Mouse (Mus musculus) cerebellum, adult (tissue): ENCODE data around the gene Tbc1d16.
"Not testable (repeated sequence)": the region's sequence is repeated elsewhere in the genome, so short reads cannot be mapped to it uniquely, and the experiment has no call there.

Experiments
- ATAC-seq: cut with Nextera tagmentation; 2 replicates; pipeline ENCODE4 v1.9.2; 2017; ENCODE audit warnings: mild to moderate bottlenecking, moderate library complexity, mixed read lengths; ENCODE audit not compliant: insufficient number of reproducible peaks, low FRiP score, low TSS enrichment

Gene Tbc1d16

DNA sequence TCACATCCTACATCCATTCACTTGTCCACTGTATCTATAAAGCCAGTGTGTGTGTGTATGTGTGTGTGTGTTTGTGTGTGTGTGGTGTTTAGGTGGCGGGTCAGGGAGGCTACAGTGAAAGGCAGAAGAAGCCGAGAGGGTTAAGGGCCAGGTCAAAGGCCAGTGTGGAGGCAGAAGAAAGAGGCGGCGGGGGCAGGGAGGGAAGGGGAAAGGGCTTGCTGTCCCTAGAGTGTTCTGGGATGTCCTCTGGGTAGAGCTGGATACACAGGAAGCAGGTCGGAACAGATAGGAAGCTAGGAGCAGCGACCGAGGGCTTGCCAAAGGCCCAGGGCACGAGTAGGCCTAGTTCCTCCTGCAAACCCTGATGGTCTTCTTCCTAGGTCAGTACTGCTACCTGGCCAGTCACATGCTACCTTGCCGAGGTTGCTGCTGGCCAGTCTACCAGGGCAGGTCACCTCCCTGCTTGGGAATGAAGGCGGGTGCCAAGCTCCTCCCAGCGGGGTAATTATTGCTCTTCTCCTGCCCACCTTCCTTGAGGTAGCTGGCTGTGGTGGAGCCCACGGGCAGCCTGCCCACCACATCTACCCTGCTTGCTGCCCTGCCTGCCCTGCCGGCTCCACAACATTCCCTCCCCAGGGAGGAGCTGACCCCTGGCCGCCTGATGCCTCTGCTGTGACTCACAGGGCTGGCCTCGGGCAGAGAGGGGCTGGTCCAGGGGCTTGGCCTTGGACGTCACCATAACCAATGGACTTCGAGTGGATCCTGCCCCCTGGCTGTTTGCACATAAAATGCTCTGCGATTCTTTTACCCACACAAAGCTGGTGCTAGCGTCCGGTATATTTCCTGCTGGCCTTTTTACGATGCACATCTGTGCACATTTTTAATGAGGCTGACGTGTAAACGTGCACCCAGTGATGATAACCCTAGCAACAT is 102.1 kb downstream of the Tbc1d16 start:
- ATAC-seq: no peak

DNA sequence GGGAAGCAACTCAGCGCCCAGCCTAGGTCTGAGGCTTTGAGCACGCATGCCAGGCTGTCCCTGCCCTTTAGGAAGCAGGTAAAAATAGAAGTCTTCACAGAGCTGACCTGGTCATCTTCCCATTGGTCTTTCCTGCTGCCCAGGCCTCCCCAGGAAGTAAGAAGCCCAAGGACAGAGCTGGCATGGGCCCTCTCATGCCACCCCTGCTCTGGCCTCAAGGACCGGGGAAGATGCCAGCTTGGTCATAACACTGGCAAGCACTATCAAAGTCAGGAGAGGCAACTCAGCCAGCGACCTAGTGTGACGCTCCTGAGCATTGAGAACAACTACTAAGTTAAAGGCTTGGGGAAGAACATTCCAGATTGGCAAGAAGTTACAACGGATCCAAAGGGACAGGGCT is 103.8 kb downstream of the Tbc1d16 start:
- no peak for ATAC-seq

DNA sequence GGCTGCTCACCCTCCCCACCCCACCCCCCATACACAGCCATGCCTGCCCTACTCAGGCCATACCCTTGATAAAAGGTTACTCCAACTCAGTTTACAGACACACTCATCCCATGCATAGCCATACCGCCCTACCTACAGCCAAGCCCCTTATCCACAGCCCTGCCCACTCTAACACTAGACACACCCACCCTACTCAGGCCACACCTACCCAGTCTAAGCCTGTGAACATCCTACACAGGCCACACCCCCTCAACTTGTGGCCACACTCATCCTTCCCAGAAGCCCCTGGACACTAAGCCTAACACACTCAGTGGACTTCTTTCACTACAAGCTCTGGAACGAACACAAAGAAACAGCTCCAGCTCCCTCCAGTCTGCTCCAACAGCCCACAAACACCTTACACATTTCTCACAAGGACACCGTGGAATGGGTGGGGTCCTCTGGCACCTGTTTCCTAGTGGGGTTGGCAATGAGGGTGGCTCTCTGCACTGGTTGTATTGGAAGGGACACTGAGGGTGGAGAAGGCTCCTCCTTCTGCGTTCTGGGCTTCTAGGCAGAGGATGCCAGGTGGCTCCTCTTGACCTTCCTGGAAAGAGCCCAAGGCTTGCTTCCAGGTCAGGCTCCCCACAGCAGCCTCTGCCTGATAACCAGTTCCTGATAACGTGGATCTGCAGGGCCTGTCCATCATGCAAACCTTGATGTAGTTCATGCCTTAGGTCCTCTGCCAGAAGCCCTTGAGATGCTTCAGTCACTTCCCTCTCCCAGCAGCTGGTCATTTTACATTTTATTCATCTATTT is 104.6 kb downstream of the Tbc1d16 start:
- no peak for ATAC-seq

DNA sequence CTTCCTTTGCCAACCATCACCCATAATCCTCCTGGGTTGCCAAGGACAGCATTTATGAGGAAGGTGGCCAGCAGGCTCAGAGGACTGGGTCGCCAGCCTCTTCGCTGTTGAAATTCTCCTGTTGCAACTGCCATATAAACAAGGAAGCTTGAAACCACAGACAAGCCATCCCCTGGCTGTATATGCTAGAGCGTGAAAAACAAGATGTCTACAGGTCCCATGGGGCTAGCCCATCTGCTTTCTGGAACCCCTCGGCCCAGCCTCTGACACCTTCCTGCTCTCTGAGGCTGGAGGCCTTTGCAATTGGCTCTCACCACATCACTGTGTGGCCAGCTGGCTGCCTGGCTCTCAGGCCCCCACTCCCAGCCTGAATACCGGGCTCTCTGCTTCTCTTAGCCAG is 105.9 kb downstream of the Tbc1d16 start:
- no peak for ATAC-seq

DNA sequence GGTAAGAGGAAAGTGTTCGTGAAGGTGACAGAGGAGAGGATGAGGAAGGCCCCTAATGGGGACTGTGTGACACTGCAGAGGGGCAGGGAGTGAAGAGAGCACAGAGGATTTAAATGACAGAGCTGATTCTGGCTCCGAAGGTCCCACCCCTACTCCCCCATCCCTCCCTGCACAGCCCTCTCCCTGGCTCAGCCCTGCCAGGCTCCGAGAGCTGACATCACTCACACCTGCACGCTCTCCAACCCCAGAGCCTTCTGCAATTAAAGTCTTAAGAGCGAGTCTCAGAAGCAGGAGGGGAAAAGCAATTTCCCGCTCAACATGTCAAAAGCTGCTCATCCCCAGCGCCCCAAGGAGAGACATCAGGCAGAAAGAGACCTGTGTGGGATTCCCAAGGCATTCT is 109.4 kb downstream of the Tbc1d16 start:
- no peak for ATAC-seq

DNA sequence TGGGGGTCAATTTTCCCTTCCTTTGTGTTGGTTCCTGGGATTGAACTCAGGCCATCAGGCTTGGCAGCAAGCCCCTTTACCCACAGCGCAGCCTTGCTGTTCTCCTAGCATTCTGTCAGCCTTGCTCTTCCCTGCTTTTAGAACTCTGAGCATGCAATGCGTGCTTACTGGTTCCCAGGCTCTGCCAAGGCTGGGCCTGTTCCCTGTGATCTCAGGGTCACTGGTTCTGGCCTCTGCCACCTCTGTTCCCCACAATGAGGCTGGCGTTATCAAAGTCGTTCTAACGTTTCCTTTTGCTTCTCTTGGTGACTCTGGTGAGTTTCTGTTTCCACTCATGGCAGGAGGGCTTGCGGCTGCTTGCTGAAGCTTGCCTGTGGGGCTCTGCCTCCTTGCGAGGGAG is 110.4 kb downstream of the Tbc1d16 start:
- no peak for ATAC-seq

DNA sequence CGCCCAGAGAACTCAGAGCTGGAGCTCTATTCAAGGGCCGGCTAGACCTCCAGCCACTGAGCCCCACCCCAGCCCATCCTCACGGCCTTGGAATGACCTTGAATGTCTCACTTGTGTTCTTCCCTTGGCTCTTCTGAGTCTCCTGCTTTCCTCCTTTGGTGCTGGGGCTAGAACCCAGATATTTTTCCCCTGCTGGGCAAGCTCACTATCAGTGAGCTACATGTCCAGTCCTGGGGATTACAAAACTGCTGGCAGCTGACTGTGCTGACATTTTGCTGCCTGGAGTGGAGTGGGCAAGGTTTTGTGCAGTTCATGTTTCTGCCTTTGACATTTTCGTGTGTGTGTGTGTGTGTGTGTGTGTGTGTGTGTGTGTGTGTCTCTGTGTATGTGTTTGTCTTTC is 111.3 kb downstream of the Tbc1d16 start:
- no peak for ATAC-seq

DNA sequence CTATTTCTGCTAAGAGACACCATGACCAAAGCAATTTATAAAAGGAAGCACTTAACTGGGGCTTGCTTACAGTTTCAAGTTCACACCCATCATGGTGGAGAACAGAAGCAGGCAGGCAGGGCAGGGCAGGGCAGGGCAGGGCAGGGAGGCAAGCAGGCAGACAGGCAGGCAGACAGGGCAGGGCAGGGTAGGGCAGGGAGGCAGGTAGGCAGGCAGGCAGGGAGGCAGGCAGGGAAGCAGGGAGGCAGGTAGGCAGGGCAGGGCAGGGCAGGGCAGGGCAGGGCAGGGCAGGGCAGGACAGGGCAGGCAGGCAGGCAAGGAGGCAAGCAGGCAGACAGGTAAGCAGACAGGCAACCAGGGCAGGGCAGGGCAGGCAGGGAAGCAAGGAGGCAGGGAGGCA is 115.6 kb downstream of the Tbc1d16 start:
- no peak for ATAC-seq

DNA sequence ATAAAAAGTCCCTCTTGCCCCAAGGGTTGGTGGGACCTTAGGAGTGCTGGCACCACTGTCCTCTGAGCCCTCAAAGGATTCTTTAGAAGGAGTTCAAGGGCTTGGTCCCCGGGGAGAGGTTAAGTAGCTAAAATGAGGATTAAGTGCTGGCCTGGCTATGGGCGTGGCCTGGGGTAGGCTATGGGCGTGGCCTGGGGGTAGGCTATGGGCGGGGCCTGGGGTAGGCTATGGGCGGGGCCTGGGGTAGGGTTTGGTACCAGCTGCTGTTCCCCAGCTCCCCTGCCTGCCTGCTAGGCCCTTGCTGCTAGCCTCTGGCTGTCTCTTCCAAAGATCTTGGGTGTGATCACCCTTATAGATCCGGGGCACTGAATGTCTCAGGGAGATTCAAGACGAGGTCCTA is 117.0 kb downstream of the Tbc1d16 start:
- ATAC-seq: no peak

DNA sequence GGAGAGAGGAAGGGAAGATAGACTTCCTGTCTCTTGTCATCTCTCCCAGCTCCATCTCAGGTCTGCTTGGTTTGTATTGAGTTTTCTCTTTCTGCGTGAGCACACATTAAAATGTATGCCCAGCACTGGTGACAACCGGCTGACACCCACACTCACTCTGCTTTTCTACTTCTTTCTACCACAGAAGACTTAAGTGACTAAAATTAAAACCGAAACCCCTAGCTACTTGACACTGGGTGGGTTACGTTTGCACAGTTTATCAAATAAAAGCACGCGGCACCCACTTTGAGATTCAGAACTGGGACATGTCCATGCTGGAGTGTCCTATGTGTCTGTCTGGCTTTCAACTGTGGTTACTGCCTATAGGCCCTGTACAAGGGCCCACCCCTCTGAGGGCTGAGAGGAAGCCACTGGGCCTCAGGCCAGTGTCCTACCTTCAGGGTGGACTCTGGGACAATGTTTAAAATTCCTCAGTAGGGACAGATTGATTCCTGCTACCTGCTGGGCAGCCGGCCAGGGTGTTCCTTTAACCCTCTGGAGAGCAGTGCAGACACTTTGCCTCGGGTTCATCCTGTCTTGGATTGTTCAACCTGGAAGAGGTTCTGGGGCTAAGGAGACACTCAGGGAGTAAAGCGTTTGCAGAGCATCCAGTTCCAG is 118.8 kb downstream of the Tbc1d16 start:
- ATAC-seq: no peak

DNA sequence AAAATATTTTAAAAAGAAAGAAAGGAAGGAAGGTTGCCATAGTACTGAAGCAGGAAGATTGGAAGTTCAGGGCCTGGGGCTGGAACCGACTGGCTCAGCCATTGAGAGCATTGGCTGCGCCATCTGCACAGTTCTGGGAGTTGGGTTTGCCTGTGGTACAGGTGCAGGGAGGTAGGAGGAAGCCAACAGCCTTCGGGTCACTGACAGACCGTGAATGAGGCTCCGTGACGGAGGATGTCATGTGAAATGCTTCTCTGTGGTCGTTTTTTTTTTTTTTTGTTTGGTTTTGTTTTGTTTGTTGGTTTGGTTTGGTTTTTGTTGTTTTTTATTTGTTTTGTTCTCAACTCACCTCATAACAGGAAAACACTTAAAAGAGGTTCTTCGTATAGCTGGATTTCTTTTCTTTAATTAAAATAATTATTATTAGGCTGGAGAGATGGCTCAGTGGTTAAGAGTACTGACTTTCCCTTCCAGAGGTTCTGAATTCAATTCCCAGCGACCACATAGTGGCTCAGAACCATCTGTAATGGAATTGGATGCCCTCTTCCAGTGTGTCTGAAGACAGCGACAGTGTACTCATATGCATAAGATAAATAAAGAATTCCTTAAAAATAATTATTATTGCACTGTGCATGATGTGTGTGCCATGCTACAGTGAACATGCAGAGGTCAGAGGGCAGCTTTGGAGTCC is 119.6 kb downstream of the Tbc1d16 start:
- ATAC-seq: no peak

DNA sequence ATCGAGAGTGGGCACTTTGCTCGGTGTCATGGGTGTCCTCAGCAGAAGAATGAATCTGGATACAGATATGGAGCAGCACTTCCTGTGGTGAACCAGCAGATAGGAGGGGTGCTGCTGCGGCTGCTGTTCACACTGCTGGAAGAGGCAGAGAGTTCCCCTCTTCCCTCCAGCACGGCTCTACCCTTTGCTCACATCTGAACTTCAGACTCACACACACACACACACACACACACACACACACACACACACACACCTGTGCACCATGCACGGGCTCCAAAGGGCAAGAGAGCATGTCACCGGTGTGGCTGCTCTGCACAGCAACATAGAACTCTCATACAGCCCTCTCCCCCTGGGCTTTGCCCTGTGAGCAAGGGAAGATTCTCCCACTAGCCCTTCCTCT is 122.0 kb downstream of the Tbc1d16 start:
- ATAC-seq: no peak

DNA sequence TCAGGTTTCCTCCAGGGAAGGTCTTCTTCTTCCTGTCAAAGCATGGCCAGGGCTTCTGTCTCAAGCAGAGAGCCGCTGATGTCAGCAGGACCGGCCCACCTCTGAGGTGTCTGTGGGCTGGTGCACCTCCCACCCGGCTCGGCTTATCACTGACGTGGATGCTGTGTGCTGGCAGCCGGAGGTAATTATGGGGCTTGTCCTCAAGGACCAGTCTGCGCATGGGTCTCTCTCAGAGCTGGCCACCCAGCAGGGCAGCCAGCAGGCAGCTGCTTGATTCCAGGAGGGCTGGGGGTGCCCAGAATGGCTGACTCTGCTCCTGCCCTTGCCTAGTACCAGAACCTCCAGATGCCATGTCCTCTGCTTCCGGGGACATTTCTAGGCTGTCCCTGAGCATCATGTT is 122.6 kb downstream of the Tbc1d16 start:
- ATAC-seq: no peak

DNA sequence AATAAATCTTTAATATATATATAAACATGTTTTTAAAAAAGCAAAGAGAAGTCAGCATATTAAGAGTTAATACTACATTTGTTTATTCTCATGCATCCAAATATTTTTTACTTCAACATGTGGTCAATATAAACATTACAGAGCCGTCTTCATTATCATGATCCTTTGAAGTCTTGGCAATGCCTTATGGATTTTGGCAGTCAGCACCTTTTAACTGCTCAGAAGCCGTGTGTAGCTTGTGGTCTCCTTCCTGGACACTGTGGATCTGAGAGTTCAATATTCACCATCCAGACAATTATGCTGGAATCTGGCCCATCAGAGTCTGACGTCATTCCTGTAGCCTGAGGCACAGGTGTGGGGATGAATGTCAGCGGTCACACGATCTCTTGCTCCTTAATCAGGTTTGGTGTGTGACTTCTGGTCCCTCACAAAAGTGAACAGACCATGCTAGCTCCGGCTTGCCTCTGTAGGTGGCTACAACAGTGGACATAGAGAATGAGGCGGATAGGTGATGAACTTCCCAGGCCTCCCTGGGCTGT is 123.2 kb downstream of the Tbc1d16 start:
- no peak for ATAC-seq

DNA sequence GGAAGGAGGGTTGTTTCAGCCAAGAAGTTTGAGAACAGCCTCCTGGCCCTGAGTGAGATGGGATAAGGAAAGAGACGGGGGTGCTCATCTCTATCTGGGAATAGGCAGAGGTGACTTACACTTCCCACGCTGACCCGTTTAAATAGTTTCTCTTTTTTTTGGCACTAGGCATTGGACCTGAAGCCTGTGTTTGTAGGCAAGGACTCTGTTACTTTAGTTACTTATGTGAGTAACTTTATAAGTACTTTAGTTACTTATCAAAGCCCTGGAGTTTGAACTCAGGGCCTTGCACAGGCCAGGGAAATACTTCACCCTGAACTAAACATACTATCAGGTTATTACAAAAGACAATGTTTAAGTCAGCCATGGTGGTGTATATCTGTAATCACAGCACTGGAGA is 124.3 kb downstream of the Tbc1d16 start:
- no peak for ATAC-seq

DNA sequence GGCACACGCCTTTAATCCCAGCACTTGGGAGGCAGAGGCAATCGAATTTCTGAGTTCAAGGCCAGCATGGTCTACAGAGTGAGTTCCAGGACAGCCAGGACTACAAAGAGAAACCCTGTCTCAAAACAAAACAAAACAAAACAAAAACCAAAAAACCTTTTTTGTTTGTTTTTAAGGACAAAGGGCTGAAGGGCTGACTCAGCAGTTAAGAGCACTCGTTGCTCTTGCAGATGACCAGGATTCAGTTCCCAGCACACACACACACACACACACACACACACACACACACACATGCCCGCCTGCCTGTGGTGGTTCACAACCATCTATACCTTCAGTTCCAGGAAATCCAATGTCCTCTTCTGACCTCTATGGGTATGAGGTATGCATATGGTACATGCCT is 127.9 kb downstream of the Tbc1d16 start:
- ATAC-seq: not testable (repeated sequence)

DNA sequence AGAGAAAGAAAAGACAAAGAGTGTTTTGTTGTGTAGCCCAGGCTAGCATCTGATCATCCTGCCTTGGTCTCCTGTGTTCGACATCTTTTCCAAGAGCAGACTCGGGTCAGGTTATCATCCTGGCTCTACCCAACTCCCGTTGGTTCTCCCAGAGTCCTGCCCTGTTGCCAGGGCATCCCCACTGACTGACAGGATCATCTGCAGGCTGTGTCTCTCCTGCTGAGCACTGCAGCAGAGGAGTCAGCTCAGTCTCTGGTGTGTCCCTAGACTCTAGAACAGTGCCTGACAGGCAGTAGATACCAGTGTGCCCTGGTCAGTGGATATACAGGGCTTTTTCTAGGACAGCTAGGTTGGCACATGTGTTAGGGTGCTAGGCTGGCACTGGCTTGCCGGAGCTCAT is 130.1 kb downstream of the Tbc1d16 start:
- no peak for ATAC-seq

DNA sequence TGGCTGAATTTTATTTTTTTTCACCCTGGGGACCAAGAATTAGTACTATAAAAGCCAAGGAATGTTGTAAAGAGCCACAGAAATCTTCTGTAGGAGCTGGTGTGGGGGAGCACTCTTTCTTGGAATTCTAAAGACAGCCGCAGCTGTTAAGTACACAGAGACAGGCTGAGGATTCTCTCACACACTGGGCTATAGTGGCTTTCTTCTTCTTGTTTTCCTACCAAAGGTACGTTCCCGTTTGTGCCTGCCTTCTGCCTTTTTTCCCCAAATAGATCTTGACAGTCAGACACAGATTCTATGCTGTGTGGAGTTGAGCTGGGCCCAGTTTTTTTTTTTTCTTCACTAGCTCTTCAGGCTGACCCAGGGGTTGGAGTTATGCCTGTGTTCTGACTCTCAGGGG is 132.9 kb downstream of the Tbc1d16 start:
- no peak for ATAC-seq

DNA sequence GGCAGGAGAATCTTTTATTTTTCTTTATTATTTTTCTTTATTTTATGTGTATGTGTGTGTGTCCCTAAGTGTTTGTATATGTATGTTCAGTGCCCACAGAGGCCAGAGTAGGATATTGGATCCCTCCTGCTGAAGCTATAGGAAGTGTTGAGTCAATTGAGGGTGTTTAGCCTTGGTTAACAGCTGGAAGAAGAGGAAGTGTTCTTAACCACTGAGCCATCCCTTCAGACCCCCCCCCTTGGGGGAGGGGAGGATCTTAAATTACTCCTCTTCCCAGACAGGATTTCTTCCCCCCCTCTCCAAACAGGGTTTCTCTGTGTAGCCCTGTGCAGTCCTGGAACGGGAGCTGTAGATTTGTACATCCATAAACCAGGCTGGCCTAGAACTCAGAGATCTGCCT is 135.0 kb downstream of the Tbc1d16 start:
- ATAC-seq: no peak
